Mouse (Mus musculus) heart, embryonic 15.5 days (tissue): ENCODE results near the gene Foxp4. TPM values are rescaled to one million over a fixed set of nuclear protein-coding genes. Genes with fewer than 3 reads are reported as not detected.
"Not testable (repeated sequence)": the region's sequence is repeated elsewhere in the genome, so short reads cannot be mapped to it uniquely, and the experiment has no call there.

Source experiments
- ATAC-seq: fragments of 200-750 bp; cut with Nextera tagmentation; replicated peaks from 2 replicates; pipeline ENCODE4 v1.8.0; 2017; ENCODE audit warnings: low read depth, moderate TSS enrichment; ENCODE audit not compliant: insufficient number of reproducible peaks, insufficient read depth, low FRiP score
- H3K27ac ChIP-seq: fragments of 300-500 bp; sonication (generic); 2 replicates; pipeline ENCODE4 v1.5.1; 2015; ENCODE audit warnings: mild to moderate bottlenecking, inconsistent platforms
- H3K27me3 ChIP-seq: fragments of 300-500 bp; sonication (generic); 2 replicates; pipeline ENCODE4 v1.6.1; 2015; ENCODE audit warnings: inconsistent platforms
- H3K36me3 ChIP-seq: fragments of 300-500 bp; sonication (generic); 2 replicates; pipeline ENCODE4 v1.6.1; 2015; ENCODE audit warnings: mild to moderate bottlenecking, inconsistent platforms
- H3K4me1 ChIP-seq: fragments of 300-500 bp; sonication (generic); replicated peaks from 2 replicates; pipeline ENCODE4 v1.6.1; 2015; ENCODE audit warnings: inconsistent platforms
- H3K4me2 ChIP-seq: fragments of 300-500 bp; sonication (generic); 2 replicates; pipeline ENCODE4 v1.6.1; 2015; ENCODE audit warnings: inconsistent platforms, mild to moderate bottlenecking, moderate library complexity
- H3K4me3 ChIP-seq: fragments of 300-500 bp; sonication (generic); 2 replicates; pipeline ENCODE4 v1.5.1; 2015; ENCODE audit warnings: mild to moderate bottlenecking, inconsistent platforms
- H3K9ac ChIP-seq: fragments of 300-500 bp; sonication (generic); 2 replicates; pipeline ENCODE4 v1.6.1; 2015; ENCODE audit warnings: mild to moderate bottlenecking, inconsistent platforms
- H3K9me3 ChIP-seq: fragments of 300-500 bp; sonication (generic); replicated peaks from 2 replicates; pipeline ENCODE4 v1.6.1; 2016; ENCODE audit warnings: inconsistent platforms
- WGBS: fragments of 180-500 bp; shearing (Covaris S2); methylation state at CpG from one replicate; pipeline ENCODE4 v1.1.7; 2015; ENCODE audit warnings: mixed read lengths; 5-methylcytosine and 5-hydroxymethylcytosine counted together
- polyA plus RNA-seq: library from polyadenylated mRNA; unstranded; fragments of >200 nt; fragmentation: Nextera tagmentation; extraction: Ambion mirVana; gene quantifications from 2 replicates; pipeline ENCODE4 v1.2.1, GENCODE M21; 2015

Foxp4 gene
- polyA plus RNA-seq, 1 experiment from 2014 or later: 6.4 TPM

DNA sequence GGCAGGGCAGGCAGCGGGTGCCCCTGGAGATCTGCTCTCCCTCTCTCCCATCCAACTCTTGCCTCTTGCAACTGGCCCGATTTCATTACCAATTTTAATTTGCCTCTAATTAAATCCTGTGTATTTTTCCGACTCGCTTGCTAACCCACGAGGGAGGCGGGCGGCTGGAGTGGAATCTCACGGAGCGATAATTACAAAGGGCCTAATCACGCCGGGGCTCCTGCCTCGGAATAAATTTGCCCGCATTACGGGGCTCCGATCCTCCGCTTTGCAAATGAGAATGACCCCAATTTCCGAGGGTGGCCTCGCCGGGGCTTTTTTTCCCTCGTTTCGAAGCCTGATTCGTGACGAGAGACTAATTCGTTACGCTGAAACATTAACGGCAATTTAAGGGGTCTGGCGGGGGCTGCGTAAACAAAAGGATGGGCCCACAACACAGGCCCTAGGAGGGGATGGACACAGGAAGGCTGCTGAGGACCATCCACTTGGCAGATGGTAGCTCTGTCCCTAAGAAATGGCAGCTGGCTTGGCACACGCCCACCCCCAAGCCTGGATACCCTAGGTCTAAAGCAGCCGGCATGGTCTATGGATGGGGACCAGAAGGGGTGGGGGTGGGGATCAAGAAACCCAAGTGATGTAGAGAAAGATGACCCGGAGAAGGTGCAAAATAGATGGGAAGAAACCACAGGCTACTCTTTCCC is 52.0 kb downstream of the Foxp4 start:
- Histone ChIP-seq H3K4me2 (no peak overlapping the region), H3K9ac (no peak overlapping the region), H3K27me3 (no peaks in the 10 kb centered on the region), H3K36me3 (peaks cover 17% of the 10 kb centered on the region), H3K4me1 (peaks cover 13% of the 10 kb centered on the region), H3K9me3 (no peaks in the 10 kb centered on the region), H3K27ac (no peak overlapping the region), H3K4me3 (no peak overlapping the region)
- ATAC-seq: no peak
- WGBS: 91% methylated on average over 31 of the region's 31 CpGs

DNA sequence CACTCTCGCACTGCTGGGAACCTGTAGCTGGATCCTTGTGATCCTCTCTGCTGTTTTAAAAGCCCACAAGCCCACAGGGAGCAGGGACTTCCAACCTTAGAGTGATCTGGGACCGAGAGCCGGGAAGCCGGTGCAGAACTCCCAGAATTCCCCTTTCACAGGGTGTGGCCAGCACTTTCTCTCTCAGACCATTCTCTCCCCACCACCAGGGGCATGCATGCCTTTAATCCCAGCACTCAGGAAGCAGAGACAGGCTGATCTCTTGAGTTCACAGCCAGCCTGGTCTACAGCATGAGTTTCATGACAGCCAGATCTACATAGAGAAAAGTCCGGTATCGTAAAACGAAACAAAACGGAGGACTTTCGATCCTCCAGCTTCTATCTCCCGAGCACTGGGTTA is 54.6 kb downstream of the Foxp4 start:
- 88% methylated on average over 10 of the region's 10 CpGs for WGBS
- Histone ChIP-seq H3K36me3 (peaks cover 17% of the 10 kb centered on the region), H3K27ac (no peak overlapping the region), H3K27me3 (no peaks in the 10 kb centered on the region), H3K4me1 (peaks cover 11% of the 10 kb centered on the region), H3K4me3 (no peak overlapping the region), H3K9ac (no peak overlapping the region), H3K9me3 (no peaks in the 10 kb centered on the region), H3K4me2 (no peak overlapping the region)
- no peak for ATAC-seq

DNA sequence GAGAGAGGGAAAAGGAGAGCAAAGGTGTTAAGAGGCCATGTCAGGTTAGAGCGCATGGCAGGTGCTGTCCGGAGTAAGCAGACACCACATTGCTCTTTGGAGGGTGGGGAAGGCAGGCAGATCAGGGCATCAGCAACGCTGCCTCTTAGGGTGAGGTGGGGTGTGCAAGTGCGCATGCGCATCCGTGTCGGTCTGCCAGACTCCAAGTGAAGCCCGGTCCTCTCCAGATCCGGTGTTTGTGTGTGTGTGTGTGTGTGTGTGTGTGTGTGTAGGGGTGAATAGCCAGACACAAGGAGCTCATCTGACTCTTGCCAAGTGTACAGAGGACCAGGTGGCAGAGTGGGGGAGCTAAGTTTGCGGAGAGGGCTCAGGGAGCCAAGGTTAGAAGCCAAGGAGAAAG is 58.4 kb downstream of the Foxp4 start:
- Histone ChIP-seq H3K4me2 (no peak overlapping the region), H3K36me3 (peaks cover 13% of the 10 kb centered on the region), H3K9me3 (no peaks in the 10 kb centered on the region), H3K27ac (no peak overlapping the region), H3K4me3 (no peak overlapping the region), H3K4me1 (peaks cover 17% of the 10 kb centered on the region), H3K27me3 (no peaks in the 10 kb centered on the region), H3K9ac (no peak overlapping the region)
- ATAC-seq: no peak
- 60% methylated on average over 10 of the region's 10 CpGs for WGBS

DNA sequence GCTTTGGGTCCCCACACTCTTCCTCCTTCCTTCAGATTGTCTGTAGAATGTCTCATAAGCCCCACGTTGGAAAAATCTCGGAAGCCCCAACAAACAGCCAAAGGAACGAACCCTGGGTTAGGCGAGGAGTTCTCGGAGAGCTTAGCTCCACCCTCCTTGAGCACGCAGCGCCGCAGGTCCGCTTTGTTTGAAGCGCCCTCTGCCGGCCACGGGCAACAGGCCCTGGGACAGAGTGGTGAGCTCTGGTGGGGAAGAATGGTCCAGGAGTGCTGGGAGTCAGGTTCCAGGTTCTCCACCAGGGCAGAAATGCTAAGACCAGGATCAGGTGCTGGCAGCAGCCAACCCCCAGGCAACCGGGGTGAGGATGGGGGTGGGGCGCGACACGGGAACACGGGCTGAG is 59.9 kb downstream of the Foxp4 start:
- peak overlapping the region; percentile 57 for H3K4me2 ChIP-seq
- H3K27ac ChIP-seq: no peak overlapping the region
- peaks cover 19% of the 10 kb centered on the region for H3K4me1 ChIP-seq
- H3K9ac ChIP-seq: peak overlapping the region; percentile 38; the same call in 1 of the 2 replicates
- WGBS: 1% methylated on average over 17 of the region's 17 CpGs
- ATAC-seq: peak; percentile 78
- 0 out of 2 replicates have a peak overlapping the region, but pooled peaks have one; percentile 15 for H3K4me3 ChIP-seq
- H3K9me3 ChIP-seq: no peaks in the 10 kb centered on the region
- H3K36me3 ChIP-seq: peaks cover 6% of the 10 kb centered on the region; the same call in 1 of the 2 replicates
- no peaks in the 10 kb centered on the region for H3K27me3 ChIP-seq

DNA sequence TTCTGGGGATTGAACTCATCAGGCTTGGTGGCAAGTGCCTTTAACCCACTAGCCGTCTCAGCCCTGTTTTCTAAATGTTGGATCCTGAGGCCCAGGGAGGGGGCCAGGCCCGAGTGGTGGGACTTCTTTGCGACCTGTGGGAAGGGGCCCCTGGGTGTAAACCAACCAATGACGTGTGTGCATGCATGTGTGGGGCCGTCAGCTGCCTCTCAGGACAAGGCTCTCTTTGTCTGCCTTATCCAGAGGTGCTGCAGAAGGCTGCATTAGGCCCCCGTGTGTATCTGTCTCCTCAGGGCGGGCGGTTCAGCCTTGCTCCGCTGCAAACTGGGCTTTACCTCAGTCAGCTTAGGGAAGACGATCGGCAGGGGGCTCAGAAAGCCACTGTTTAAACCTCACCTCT is 61.0 kb downstream of the Foxp4 start:
- H3K27ac ChIP-seq: no peak overlapping the region
- no peaks in the 10 kb centered on the region for H3K9me3 ChIP-seq
- H3K4me2 ChIP-seq: no peak overlapping the region
- peaks cover 6% of the 10 kb centered on the region; the same call in 1 of the 2 replicates for H3K36me3 ChIP-seq
- H3K4me1 ChIP-seq: peaks cover 19% of the 10 kb centered on the region
- H3K4me3 ChIP-seq: no peak overlapping the region
- WGBS: 34% methylated on average over 11 of the region's 11 CpGs
- ATAC-seq: no peak
- H3K9ac ChIP-seq: no peak overlapping the region
- no peaks in the 10 kb centered on the region for H3K27me3 ChIP-seq

DNA sequence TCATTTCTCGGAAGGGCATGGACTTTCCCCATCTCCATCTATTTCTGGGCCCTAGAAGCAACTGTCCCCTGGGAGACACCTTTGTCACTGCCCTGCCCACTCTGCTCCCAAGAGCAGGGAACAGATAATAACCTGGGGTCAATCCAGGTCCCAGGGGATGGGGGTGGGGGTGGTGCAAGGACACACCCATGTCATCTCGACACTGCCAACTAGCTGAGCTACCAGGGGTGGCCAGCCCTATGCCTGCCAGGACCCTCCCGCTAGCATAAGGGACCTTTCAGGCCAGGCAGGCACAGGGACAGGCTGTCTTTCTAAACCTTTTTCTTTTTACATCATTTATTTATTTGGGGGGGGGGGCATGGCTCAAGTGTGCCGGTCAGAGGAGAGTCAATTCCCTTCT is 61.4 kb downstream of the Foxp4 start:
- Histone ChIP-seq H3K9ac (no peak overlapping the region), H3K4me3 (no peak overlapping the region), H3K27ac (no peak overlapping the region), H3K9me3 (no peaks in the 10 kb centered on the region), H3K4me2 (no peak overlapping the region), H3K27me3 (no peaks in the 10 kb centered on the region), H3K4me1 (peaks cover 19% of the 10 kb centered on the region), H3K36me3 (peaks cover 3% of the 10 kb centered on the region; the same call in 1 of the 2 replicates)
- no peak for ATAC-seq
- WGBS: 54% methylated on average over 4 of the region's 4 CpGs

DNA sequence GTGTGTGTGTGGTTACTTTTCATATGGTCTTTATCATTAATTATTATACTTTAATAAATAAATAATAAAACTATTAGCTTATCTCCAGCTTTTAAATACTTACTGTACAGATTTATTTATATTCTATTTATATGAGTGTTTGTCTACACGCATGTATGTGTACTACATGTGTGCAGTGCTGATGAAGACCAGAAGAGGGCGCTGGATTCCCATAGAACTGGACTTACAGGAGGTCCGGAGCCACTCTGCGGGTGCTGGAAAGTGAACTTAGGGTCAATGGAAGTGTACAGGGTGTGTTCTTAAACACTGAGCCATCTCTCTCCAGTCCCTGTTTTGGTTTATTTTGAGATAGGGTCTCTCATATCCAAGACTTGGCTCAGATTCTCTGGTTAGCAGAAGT is 68.9 kb downstream of the Foxp4 start:
- 78% methylated on average over 4 of the region's 4 CpGs for WGBS
- Histone ChIP-seq H3K27ac (no peak overlapping the region), H3K4me1 (peaks cover 20% of the 10 kb centered on the region), H3K9ac (no peak overlapping the region), H3K4me3 (no peak overlapping the region), H3K27me3 (no peaks in the 10 kb centered on the region), H3K4me2 (no peak overlapping the region), H3K36me3 (no peaks in the 10 kb centered on the region), H3K9me3 (no peaks in the 10 kb centered on the region)
- ATAC-seq: no peak

DNA sequence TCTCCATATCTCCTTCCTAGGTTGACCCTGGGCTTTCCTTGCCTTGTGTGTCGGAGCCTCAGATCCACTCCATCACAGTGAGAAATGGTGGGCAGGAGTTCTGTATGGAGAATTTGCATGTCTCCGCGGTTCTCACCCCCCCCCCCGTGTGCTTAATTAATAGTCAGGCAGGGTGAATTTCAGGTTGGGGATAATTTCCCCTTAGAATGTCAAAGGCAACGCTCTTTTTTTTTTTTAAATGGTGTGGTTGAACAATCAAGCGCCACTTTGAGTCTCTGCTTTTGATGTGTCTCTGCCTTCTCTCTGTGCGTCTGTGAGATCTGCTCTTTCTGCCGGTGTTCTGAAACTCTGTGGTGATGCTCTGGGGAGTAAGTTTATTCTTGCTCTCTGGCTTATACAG is 69.5 kb downstream of the Foxp4 start:
- Histone ChIP-seq H3K4me3 (no peak overlapping the region), H3K4me2 (no peak overlapping the region), H3K9me3 (no peaks in the 10 kb centered on the region), H3K9ac (no peak overlapping the region), H3K27ac (no peak overlapping the region), H3K4me1 (peaks cover 24% of the 10 kb centered on the region), H3K36me3 (no peaks in the 10 kb centered on the region), H3K27me3 (no peaks in the 10 kb centered on the region)
- no peak for ATAC-seq
- WGBS: 84% methylated on average over 8 of the region's 8 CpGs

DNA sequence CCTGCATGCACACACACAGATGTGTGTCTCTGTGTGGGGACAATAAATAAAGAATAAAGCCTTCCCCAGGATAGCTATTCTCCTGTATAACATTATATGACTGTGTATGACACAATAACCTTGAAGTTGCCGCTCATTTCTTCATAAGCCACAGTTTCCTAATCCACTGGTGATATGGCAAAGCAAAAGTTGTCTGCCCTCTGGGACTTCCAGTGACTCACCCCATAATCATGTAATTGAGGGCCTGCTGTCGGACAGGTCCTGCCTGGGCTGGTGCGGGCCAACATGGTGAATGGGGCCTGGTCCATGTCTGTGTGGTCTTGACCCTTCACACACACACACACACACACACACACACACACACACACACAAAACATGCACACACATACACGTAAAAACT is 70.7 kb downstream of the Foxp4 start:
- Histone ChIP-seq H3K27ac (no peak overlapping the region), H3K9me3 (no peaks in the 10 kb centered on the region), H3K4me2 (no peak overlapping the region), H3K4me1 (peaks cover 32% of the 10 kb centered on the region), H3K36me3 (no peaks in the 10 kb centered on the region), H3K27me3 (no peaks in the 10 kb centered on the region), H3K4me3 (no peak overlapping the region), H3K9ac (no peak overlapping the region)
- no peak for ATAC-seq
- WGBS: 71% methylated on average over 4 of the region's 4 CpGs

DNA sequence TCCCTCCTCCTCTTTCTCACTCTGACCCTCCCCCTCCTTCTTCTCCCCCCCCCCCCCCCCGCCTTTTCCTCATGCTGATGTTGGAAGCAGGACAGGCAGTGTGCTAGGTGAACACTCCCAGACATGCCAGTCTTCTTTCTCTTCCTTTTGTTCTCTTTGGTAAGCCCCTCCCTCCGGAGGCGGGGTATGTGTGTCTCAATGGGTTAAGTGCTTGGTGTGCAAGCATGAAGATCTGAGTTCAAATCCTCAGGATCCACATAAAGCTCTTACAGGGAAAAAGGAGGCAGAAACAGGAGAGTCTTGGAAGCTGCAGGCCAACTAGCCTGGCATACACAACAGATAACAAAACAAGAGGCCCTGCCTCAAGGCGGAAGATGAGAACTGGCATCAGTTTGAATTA is 71.1 kb downstream of the Foxp4 start:
- no peak overlapping the region for H3K4me2 ChIP-seq
- peaks cover 33% of the 10 kb centered on the region for H3K4me1 ChIP-seq
- no peaks in the 10 kb centered on the region for H3K36me3 ChIP-seq
- ATAC-seq: no peak
- 86% methylated on average over 3 of the region's 4 CpGs for WGBS
- no peak overlapping the region for H3K9ac ChIP-seq
- H3K4me3 ChIP-seq: no peak overlapping the region
- H3K27me3 ChIP-seq: no peaks in the 10 kb centered on the region
- H3K9me3 ChIP-seq: no peaks in the 10 kb centered on the region
- no peak overlapping the region for H3K27ac ChIP-seq

DNA sequence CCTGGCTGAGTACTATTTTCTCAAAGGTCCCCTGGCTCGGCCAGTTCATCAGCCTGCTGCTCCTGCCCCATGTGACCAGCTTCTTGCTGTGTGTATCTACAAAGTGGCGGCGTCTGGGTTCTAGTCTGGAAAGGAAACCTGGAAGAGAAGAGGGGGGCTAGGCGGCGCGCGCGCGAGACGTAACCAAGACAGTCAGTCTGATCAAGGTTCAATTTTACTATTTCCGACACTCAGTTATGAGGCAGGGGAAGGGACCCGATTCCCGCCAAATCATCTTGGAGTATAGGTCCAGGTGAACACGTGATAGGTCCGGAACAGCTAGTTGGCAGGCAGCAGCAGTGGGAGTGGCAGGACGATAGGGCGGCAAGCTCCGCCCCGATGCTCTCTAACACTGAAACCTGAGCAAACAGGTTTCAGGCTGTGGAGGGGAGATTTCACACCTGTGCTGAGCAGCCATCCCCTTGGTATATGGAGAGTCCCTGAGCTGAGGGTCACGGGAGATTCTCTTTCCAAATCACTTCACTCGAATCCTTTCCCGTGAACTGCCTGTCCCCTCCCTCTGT is 72.6 kb downstream of the Foxp4 start:
- not testable (repeated sequence) for H3K27me3 ChIP-seq, H3K36me3 ChIP-seq, ATAC-seq, H3K27ac ChIP-seq, H3K9me3 ChIP-seq, H3K9ac ChIP-seq
- Histone ChIP-seq H3K4me1 (peaks cover 33% of the 10 kb centered on the region), H3K4me3 (peak overlapping the region; percentile 34), H3K4me2 (peak overlapping the region; percentile 57)
- 10% methylated on average over 22 of the region's 22 CpGs for WGBS
